Mouse (Mus musculus): ENCODE results near the gene Csnk1e.

Csnk1e gene

GRCm38 (mm10) chr15:79391447-79392093 is 63.8 kb downstream of the Csnk1e start:
- peak in 1 of 2 experiments; percentile 35 for DNase-seq

DNA sequence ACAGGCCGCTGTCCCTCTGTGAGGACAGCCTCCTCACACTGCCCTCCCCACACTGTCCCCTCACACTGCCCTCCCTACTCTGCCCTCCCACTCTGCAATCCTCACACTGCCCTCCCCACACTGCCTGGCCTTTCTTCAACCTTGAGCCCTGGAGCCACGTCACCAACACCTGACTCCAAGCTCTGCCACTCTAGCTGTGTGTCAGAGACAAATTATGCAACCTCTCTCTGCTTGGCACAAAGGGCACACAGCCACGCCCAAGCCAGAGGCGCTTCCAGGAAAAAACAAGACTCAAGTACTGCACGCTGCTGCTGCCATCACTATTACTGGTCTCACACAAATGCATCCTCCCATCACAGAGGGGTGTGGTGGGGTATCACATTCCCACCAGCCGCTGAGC is 64.9 kb downstream of the Csnk1e start:
- DNase-seq = no peak

- no peak for DNase-seq
These were observed 67.2 kb downstream of the Csnk1e start for GRCm38 (mm10) chr15:79388171-79388570.

- DNase-seq = no peak
These were observed 67.8 kb downstream of the Csnk1e start for GRCm38 (mm10) chr15:79387611-79388010.

GRCm38 (mm10) chr15:79387081-79387480 is 68.3 kb downstream of the Csnk1e start:
- no peak for DNase-seq

GRCm38 (mm10) chr15:79381644-79382043 is 73.7 kb downstream of the Csnk1e start:
- no peak for DNase-seq

- DNase-seq = peak; percentile 82 to 93
These were observed 74.6 kb downstream of the Csnk1e start for GRCm38 (mm10) chr15:79380468-79381444.

DNA sequence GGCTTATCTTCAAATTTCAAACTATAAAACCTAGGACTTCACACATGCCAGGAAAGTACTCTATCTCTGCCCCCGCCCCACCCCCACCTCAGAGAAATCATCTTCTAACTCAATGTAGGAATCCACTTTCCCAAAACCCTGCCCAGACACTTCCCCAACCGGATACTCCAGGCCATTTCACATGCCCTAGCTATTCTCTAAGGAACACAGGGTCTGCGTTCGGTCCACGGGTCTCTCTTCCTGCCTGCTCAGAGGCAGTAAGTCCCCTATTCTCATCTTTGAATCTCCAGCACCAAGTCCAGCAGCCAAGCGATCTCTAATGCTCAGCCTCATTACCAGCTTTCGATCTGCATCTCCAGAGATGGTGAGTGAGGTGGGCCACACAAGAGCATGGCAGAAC is 75.7 kb downstream of the Csnk1e start:
- no peak for DNase-seq

- no peak for DNase-seq
These were observed 76.8 kb downstream of the Csnk1e start for GRCm38 (mm10) chr15:79378608-79379007.

DNA sequence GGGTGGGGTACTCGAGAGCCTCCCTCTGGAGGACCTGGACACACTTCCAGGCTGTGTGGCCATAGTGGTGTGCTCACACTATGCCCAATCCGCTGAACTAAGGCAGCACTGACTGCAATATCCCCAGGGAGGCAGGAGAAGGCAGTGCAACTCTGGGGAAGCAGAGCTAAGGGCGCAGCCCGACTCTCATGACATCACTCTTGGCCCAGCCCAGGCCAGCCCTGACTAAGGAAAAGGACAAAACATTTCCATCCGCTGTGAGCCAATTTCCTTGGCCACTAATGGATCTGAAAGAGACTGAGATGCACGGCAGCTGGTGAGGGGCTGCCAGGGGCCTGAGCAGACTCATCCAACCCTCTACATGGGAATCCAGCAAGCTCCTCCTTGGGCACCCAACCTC is 77.7 kb downstream of the Csnk1e start:
- no peak for DNase-seq

DNA sequence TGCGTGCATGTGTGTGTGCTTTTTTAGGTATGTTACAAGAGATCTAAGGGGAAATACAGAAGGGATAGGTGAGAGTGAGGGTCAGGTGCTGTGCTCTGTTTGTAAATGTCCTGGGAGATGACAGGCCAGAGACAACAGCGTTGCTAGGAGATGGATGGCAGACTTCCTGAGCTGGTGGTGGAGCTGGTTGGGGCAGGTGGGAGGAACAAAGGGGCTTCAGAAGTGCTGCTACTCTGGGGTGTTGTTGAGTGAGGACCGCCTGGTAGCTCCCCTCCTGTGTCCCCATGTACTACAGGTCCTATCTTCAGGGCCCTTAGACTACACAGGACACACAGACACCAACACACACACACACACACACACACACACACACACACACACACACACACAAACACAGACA is 80.6 kb downstream of the Csnk1e start:
- DNase-seq = no peak

DNA sequence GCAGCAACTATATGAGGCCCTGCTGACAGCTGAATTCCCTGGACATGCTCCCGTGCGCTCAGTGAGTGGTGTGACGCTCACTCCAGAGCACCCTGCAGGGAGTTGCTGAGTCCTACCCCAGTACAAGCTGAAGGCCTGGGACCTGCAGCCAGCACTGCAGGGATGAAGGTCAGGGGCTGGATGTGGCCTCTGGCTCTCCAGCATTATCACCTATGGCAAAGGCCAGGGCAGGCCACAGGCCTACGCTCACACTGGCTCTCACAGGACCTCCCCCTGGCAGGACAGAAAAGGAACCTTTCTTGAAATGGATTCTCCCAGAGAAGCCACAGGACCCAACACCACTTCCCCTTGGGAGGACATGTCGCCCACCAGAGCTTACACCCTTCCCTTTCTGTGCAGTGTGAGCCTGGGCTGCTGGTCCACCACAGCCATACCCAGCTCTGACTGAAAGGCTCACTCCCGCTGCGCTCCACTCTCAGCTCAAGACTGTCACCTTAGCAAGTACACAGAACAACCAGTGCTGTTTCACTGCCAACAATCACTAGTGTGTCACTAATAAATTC is 85.0 kb downstream of the Csnk1e start:
- no peak for DNase-seq

DNA sequence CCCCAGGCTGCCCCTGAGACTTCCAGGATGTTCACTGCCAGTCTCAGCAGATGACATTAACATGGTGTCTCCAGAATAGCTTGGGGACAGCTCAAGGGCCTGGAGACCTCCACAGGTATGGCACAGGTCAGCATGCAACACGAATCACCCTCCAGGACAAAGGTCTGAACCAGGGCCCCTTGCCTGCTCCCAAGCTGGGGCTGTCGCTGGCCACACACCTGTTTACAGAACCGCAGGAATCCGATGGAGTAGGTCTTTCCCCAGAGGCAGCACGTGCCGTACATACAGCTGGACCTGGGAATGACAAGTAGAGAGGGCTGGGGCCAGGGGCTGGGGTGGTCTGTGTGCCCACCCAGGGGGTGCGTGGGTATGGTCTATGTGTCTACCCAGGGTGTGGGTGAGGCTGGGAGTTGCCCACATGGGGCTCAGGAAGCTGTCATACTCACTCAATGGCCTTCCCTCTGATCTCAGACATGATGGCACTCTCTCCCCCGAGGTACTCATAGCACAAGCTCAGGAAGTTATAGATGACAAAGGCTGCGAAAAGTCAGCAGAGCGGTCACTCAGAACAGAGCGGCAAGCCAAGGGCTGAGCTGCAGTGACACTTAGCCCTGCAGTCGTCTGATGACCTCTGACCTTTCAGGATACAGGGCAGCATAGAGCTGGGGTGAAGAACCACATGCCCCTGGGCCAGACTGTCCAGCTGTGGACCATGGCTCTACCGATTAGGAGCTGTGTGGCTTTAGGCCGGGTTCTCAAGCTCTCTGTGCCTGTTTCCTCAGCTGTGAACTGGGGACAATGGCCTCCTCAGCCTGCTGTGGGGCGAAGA is 85.7 kb downstream of the Csnk1e start:
- DNase-seq = no peak

DNA sequence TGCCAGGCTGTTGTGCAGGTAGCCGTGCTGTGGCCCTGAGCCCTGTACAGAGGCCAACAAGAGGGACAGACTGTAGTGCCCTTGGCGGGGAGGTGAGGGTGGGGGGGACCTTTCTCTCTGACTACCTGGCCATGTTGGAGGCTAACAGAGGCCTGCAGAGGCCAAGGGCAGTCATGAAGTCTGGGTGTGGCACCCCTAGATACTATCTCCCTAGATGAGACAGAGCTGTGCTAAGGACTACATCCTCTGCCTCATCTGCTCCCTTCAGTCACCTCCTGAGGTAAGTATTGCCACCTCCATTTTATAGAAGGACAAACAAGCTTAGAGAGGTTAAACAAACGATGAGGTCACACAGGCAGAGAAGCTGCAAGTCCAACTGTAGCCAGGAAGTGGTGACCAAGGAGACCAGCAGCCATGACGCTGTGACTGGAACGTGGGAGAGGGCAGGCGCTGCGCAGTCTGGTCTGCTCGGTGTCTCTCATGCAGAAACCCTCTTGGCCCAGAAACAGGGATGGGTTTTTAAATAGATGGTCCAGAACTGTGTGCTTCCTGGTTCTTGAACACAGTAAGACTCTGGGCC is 86.4 kb downstream of the Csnk1e start:
- DNase-seq = no peak

DNA sequence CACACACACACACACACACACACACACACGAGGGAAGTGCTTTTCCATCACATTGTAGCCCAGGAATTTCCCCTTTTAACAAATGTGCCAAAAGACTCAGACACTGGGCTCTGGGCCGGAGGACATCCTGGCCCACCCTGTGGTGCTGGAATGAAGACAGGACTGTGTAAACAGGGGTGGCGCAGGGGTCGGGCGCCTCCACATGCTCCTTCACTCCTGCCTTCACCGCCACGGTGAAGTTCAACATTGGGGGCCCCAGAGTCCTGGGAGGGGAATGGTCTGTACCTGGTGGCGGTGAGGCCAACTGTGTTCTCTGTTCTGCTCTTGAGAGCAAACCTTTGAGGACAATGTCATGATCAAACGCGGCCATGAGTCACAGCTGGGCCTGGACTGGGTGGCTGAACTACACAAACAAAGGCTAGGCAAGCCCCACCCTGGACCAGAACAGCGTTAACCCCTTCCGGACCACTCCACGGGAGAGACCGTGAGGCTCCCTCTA is 87.0 kb downstream of the Csnk1e start:
- DNase-seq = no peak
